Mouse (Mus musculus): ENCODE measurements around the gene Ninl.

GRCm38 (mm10) chr2:150929156-150929555 is 110.0 kb downstream of the Ninl start:
- no peak for TF ChIP-seq CTCF (IDR thresholded peaks at IDR 0.05; ENCODE audit: borderline replicate concordance, control insufficient read depth, extremely low read depth, insufficient read depth, low read length, poor library complexity)
- no peak for TF ChIP-seq POLR2A (IDR thresholded peaks at IDR 0.05; ENCODE audit: control insufficient read depth, extremely low read depth, insufficient read depth, low read length, poor library complexity)
